Mouse (Mus musculus): ENCODE measurements at regions not wholly inside any gene's neighbourhood (a gene's known extent, or its start where the extent isn't known, plus 50 kb on each side); places are given as distances from the start of the nearest gene placed in this dataset.

- Histone ChIP-seq H3K27me3 (no peaks in the 10 kb centered on the region), H3K27ac (no peak overlapping the region)
- ATAC-seq (ENCODE audit: low FRiP score, low read depth), result no peak
These were observed 154.9 kb upstream of the Gm34302 start for GRCm38 (mm10) chr3:63638572-63638971.

DNA sequence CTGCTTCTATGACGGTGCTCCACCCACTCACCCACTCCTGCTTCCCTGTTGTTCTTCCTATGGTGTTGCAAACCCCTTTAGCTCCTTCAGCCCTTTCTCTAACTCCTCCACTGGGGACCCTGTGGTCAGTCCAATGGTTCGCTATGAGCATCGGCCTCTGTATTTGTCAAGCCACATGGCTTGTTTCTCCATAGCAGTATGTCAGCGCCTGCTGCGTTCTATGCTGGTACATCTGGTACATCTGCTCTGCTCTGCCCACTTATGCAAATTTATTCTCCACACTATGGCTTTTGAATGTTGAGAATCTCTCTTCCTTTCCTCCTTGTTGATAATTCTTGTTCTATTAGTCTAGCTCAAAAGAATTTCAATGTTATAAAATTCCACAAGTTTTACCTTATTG, 154.2 kb upstream of the Gm34302 start:
- H3K4me2 ChIP-seq (replicated peaks), result no peak overlapping the region
- H3K9ac ChIP-seq, result no peak overlapping the region
- H3K4me1 ChIP-seq, result no peaks in the 10 kb centered on the region
- H3K9me3 ChIP-seq, result no peaks in the 10 kb centered on the region
- H3K27me3 ChIP-seq, result no peaks in the 10 kb centered on the region
- no peak overlapping the region for H3K27ac ChIP-seq
- ATAC-seq (ENCODE audit: low FRiP score, low read depth), result no peak
- H3K4me3 ChIP-seq, result no peak overlapping the region
- H3K36me3 ChIP-seq, result no peaks in the 10 kb centered on the region
- 84% methylated on average over 5 of the region's 5 CpGs for WGBS

More at GRCm38 (mm10) chr3:63638572-63638971, 154.9 kb upstream of the Gm34302 start:
- Histone ChIP-seq H3K36me3 (no peaks in the 10 kb centered on the region), H3K4me2 (replicated peaks) (no peak overlapping the region), H3K4me3 (no peak overlapping the region), H3K4me1 (no peaks in the 10 kb centered on the region), H3K9me3 (no peaks in the 10 kb centered on the region), H3K9ac (no peak overlapping the region)
- WGBS, result 35% methylated on average over 2 of the region's 2 CpGs

DNA sequence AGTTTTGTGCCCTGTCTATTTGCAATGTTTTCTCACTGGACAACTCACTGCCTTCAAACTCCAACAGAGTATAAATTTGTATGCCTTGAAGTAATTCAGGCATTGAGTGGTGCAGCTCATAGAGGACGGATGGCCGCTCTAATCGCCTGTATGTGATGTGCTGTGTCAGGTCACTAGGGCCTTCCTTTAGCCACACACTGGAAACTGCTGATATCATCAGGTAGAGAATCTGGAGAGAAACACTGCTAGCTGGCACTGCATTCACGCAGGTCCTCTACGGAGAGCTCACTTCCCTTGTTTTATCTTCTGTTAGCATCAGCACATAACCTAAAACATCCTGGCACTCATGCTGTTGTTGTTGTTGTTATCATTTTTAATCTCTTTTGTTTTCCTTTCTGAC, 144.0 kb upstream of the Gm34302 start:
- H3K36me3 ChIP-seq, result no peaks in the 10 kb centered on the region
- no peak overlapping the region for H3K9ac ChIP-seq
- H3K9me3 ChIP-seq, result no peaks in the 10 kb centered on the region
- no peak overlapping the region for H3K4me3 ChIP-seq
- 85% methylated on average over 5 of the region's 5 CpGs for WGBS
- H3K4me2 ChIP-seq (replicated peaks), result no peak overlapping the region
- H3K27ac ChIP-seq, result no peak overlapping the region
- H3K27me3 ChIP-seq, result no peaks in the 10 kb centered on the region
- H3K4me1 ChIP-seq, result no peaks in the 10 kb centered on the region
- no peak for ATAC-seq (ENCODE audit: low FRiP score, low read depth)

DNA sequence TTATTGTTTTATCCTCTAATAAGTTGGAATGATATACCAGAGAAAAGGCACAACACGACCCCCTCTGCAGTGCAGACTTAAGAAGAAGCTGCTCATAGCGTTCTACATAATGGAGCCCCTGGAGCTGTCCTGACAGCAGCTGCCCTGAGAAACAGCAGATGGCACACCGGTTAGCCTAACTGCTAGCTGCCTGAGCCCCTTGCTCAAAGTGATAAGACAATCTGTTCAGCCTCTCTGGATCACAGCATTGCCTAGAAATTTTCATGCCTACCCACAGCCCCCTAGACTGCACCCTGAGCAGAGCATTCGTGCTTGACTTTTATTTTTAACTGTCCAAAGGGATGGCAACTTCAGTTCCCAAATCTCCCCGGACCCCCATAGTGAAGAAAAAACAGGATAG, 132.4 kb upstream of the Gm34302 start:
- Histone ChIP-seq H3K27me3 (no peaks in the 10 kb centered on the region), H3K36me3 (no peaks in the 10 kb centered on the region), H3K4me3 (no peak overlapping the region), H3K4me1 (no peaks in the 10 kb centered on the region), H3K9me3 (no peaks in the 10 kb centered on the region), H3K4me2 (replicated peaks) (no peak overlapping the region), H3K27ac (no peak overlapping the region), H3K9ac (no peak overlapping the region)
- 25% methylated on average over 5 of the region's 5 CpGs for WGBS
- no peak for ATAC-seq (ENCODE audit: low FRiP score, low read depth)

DNA sequence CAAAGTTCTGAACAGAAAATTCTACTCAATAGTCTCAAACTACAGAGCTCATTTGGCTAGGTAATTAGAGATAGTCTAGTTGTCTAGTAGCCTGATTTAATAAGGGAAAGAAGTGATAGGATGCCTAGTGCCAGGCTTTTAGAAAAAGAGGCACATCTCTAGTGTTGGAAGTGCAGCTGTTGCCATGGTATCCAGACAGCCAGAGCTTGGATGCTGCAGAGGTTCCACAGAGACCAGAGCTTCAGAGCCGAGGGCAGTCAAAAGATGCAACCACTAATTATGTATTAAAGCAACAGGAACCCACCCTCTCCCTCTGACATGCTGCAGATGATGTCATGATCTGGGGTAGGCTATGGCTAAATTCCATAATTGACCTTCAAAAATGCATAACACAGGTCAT, 130.0 kb upstream of the Gm34302 start:
- Histone ChIP-seq H3K4me2 (replicated peaks) (no peak overlapping the region), H3K27me3 (no peaks in the 10 kb centered on the region), H3K9me3 (no peaks in the 10 kb centered on the region), H3K27ac (no peak overlapping the region), H3K4me3 (no peak overlapping the region), H3K36me3 (no peaks in the 10 kb centered on the region), H3K9ac (no peak overlapping the region), H3K4me1 (peaks cover 12% of the 10 kb centered on the region)
- no peak for ATAC-seq (ENCODE audit: low FRiP score, low read depth)
- WGBS, result 11% methylated on average over 1 of the region's 1 CpGs

GRCm38 (mm10) chr3:63612767-63613363, 129.2 kb upstream of the Gm34302 start:
- Histone ChIP-seq H3K27me3 (no peaks in the 10 kb centered on the region), H3K4me1 (peaks cover 12% of the 10 kb centered on the region), H3K36me3 (no peaks in the 10 kb centered on the region), H3K4me3 (no peak overlapping the region), H3K9ac (no peak overlapping the region), H3K9me3 (no peaks in the 10 kb centered on the region), H3K4me2 (replicated peaks) (no peak overlapping the region), H3K27ac (no peak overlapping the region)
- 17% methylated on average over 3 of the region's 3 CpGs for WGBS
- ATAC-seq (ENCODE audit: low FRiP score, low read depth), result peak; percentile 63; the same call in 1 of the 2 replicates

DNA sequence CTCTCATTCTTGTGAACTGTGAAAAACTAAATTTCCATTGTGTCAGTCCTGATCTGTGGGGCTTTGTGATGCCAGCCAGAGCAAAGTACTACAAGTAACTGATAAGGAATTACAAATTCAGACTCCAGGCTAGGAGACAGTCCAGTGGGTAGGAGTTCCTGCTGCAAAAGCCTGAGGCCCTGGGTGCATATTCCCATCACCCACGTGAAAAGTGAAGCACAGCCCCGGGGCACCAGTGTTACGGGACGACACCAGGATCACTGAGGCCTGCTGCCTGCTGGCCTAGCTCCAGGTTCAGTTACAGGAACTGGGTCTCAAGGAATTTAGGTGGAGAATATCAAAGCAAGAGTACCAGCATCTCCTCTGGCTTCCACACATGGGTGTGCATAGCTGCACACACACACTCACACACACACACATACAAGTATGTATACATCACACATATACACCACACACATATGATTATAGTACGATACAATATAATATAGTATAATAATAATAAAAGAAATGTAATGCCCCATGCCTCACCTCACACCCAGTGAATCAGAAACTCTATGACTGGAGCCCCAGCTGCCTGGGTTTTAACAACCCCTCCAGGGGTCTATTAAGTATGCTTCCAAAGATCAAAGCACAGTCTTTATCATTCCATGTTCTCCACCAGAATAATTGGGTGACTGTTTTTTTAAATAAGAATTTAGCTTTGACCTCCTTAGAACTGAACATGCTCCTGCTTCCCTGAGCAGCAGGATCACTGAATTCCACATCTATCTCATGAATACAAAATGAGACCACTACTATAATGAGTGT, 126.6 kb upstream of the Gm34302 start:
- Histone ChIP-seq H3K27me3 (no peaks in the 10 kb centered on the region), H3K4me2 (replicated peaks) (peak overlapping the region; percentile 58), H3K27ac (no peak overlapping the region), H3K4me1 (peaks cover 12% of the 10 kb centered on the region), H3K9ac (no peak overlapping the region), H3K36me3 (no peaks in the 10 kb centered on the region), H3K4me3 (no peak overlapping the region), H3K9me3 (no peaks in the 10 kb centered on the region)
- WGBS, result 12% methylated on average over 5 of the region's 5 CpGs
- peak; percentile 43; the same call in 1 of the 2 replicates for ATAC-seq (ENCODE audit: low FRiP score, low read depth)

DNA sequence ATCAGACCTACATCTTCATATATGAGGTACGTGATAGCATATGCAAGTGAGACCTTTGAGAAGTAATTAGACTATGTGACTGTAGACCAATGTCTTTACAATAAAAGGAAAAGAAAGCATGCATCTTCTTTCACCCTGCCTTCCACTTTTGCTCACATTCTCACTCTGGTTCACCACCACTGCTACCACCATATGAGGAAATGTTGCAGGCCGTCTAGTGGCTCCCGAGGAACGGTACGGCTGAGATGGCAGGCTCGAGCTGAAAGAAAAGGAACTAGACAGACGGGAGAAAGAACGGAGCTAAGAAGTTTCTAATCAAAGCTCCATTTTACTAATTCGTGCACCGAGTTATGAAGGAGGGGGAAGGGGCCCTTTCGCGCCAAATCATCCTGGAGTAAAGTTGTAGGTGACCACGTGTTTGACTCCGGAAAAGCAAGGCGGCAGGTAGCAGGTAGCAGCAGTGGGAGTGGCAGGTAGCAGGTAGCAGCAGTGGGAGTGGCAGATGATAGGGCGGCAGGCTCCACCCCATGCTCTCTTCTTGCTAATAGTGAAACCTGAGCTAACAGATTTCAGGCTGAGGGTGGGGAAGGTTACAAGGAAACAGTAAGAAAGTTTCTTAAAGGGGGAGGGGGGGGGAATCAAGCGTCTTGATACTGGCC, 125.9 kb upstream of the Gm34302 start:
- H3K9ac ChIP-seq, result no peak overlapping the region
- peak overlapping the region; percentile 58 for H3K4me2 ChIP-seq (replicated peaks)
- 0 out of 2 replicates have a peak, but pooled peaks have one; percentile 44 for ATAC-seq (ENCODE audit: low FRiP score, low read depth)
- H3K27me3 ChIP-seq, result no peaks in the 10 kb centered on the region
- H3K4me1 ChIP-seq, result peaks cover 12% of the 10 kb centered on the region
- WGBS, result 19% methylated on average over 17 of the region's 17 CpGs
- H3K9me3 ChIP-seq, result no peaks in the 10 kb centered on the region
- H3K36me3 ChIP-seq, result no peaks in the 10 kb centered on the region
- peak overlapping the region; percentile 26; the same call in 1 of the 2 replicates for H3K4me3 ChIP-seq
- no peak overlapping the region for H3K27ac ChIP-seq

DNA sequence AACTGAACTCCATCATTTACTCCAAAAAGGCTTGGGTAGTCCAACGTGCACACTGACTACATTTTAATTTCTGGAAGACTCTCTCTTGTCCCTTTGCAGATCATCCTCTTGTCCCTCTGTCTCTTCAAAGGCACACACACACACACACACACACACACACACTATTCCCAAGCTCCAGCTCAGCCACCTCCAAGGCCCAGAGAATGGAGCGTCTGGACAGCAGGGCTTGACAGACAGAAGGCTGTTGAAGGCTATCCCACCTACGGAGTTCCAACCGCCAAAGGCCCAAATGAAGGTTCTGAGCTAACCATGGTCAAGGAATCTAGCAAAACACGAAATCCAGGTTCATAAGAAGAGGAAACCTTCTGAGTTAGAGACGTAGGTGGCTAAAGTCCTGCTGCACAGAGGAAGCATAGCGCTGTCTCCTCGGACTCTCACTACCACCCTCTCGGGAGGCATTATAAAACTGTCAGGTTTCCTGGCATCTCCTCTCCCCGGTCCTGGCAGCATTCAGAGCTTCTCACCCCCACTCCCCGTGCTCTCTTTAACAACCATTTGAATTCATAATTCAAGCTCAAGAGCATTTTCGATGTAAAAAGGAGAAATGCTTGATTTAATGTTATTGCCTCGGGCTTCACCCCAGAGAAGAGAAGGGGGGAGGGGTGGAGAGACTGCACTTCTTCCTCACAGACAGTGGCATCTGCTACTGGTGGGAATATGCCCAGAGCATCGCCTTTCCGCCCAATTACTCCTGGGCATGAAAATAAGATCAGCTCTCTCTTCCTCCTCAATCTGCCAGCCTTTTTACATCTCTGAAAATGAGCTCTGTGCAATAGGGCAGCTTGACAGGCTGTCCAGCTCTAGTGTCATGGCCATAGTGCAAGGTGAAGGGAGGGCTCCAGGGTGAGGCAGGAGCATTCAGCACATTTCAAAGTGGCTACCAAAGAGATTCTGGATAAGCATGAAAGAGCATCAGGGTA, 99.3 kb upstream of the Gm34302 start:
- H3K36me3 ChIP-seq, result no peaks in the 10 kb centered on the region
- H3K4me2 ChIP-seq (replicated peaks), result no peak overlapping the region
- H3K27me3 ChIP-seq, result no peaks in the 10 kb centered on the region
- no peaks in the 10 kb centered on the region for H3K9me3 ChIP-seq
- H3K4me1 ChIP-seq, result peaks cover 11% of the 10 kb centered on the region; the same call in 1 of the 2 replicates
- H3K4me3 ChIP-seq, result no peak overlapping the region
- H3K9ac ChIP-seq, result no peak overlapping the region
- ATAC-seq (ENCODE audit: low FRiP score, low read depth), result no peak
- 74% methylated on average over 15 of the region's 15 CpGs for WGBS
- H3K27ac ChIP-seq, result no peak overlapping the region

GRCm38 (mm10) chr3:63582180-63582579, 98.5 kb upstream of the Gm34302 start:
- Histone ChIP-seq H3K27ac (no peak overlapping the region), H3K27me3 (no peaks in the 10 kb centered on the region), H3K4me1 (peaks cover 11% of the 10 kb centered on the region; the same call in 1 of the 2 replicates), H3K36me3 (no peaks in the 10 kb centered on the region), H3K4me3 (no peak overlapping the region), H3K9ac (no peak overlapping the region), H3K9me3 (no peaks in the 10 kb centered on the region), H3K4me2 (replicated peaks) (no peak overlapping the region)
- ATAC-seq (ENCODE audit: low FRiP score, low read depth), result peak; percentile 48; the same call in 1 of the 2 replicates
- WGBS, result 34% methylated on average over 6 of the region's 6 CpGs

- no peaks in the 10 kb centered on the region for H3K9me3 ChIP-seq
- H3K4me2 ChIP-seq (replicated peaks), result no peak overlapping the region
- H3K36me3 ChIP-seq, result no peaks in the 10 kb centered on the region
- no peak overlapping the region for H3K27ac ChIP-seq
- no peaks in the 10 kb centered on the region for H3K4me1 ChIP-seq
- H3K4me3 ChIP-seq, result no peak overlapping the region
- ATAC-seq (ENCODE audit: low FRiP score, low read depth), result peak; percentile 61
- 0 out of 2 replicates have a peak, but pooled peaks cover 2% of the 10 kb centered on the region for H3K27me3 ChIP-seq
- WGBS, result 50% methylated on average over 7 of the region's 7 CpGs
- no peak overlapping the region for H3K9ac ChIP-seq
These were observed 87.1 kb upstream of the Gm34302 start for GRCm38 (mm10) chr3:63570607-63571353.

Data from limb, embryonic 13.5 days (tissue).